ENCODE assay signal across 20 mouse cellular contexts in genomic region chr1:12633049-12633448, GRCm38 (mm10).
"Had no signal": no experiment of that assay in that cellular context is flagged by ENCODE, and none has a peak within 500 bp of the region (broad histone marks: within the 10 kb centered on the region; RNA-seq: fewer than 3 reads in every experiment).

No protein-coding gene starts in this region.

- H3K4me3 ChIP-seq: limb, embryonic 10.5 days; limb, embryonic 12.5 days; limb, embryonic 13.5 days; limb, embryonic 15.5 days; liver, embryonic 12.5 days; liver, embryonic 13.5 days; liver, embryonic 15.5 days; lung, embryonic 15.5 days; megakaryocyte, embryonic 14.5 days; midbrain, embryonic 10.5 days; midbrain, embryonic 12.5 days; midbrain, embryonic 13.5 days; midbrain, embryonic 15.5 days; neural tube, embryonic 12.5 days had no signal

- H3K4me2 ChIP-seq: limb, embryonic 12.5 days; limb, embryonic 13.5 days; limb, embryonic 15.5 days; liver, embryonic 11.5 days; liver, embryonic 12.5 days; liver, embryonic 13.5 days; liver, embryonic 15.5 days; lung, embryonic 14.5 days; lung, embryonic 15.5 days; midbrain, embryonic 11.5 days; midbrain, embryonic 12.5 days; midbrain, embryonic 13.5 days; midbrain, embryonic 15.5 days; neural tube, embryonic 12.5 days had no signal

- H3K27me3 ChIP-seq: limb, embryonic 12.5 days; limb, embryonic 13.5 days; limb, embryonic 15.5 days; liver, embryonic 12.5 days; liver, embryonic 13.5 days; liver, embryonic 15.5 days; lung, embryonic 15.5 days; megakaryocyte, embryonic 14.5 days; neural tube, embryonic 12.5 days had no signal

- ATAC-seq: liver, embryonic 12.5 days; liver, postnatal 0 days; lung, postnatal 0 days; midbrain, embryonic 13.5 days; midbrain, embryonic 15.5 days; midbrain, embryonic 16.5 days had no signal

- H3K36me3 ChIP-seq: limb, embryonic 10.5 days; limb, embryonic 12.5 days; limb, embryonic 13.5 days; limb, embryonic 15.5 days; liver, embryonic 12.5 days; liver, embryonic 13.5 days; liver, embryonic 15.5 days; lung, embryonic 15.5 days; midbrain, embryonic 10.5 days; midbrain, embryonic 12.5 days; midbrain, embryonic 13.5 days; midbrain, embryonic 15.5 days; neural tube, embryonic 12.5 days had no signal
